Mouse (Mus musculus) lung, adult 10 weeks (tissue): ENCODE data around the gene Nova1. TPM values are rescaled to one million over a fixed set of nuclear protein-coding genes. Genes with fewer than 3 reads are reported as not detected.

ENCODE experiments used
- polyA plus RNA-seq: library from polyadenylated mRNA; stranded (reverse); fragments of 350-450 nt; fragmentation: Illumina TruSeq; extraction: RNeasy Lipid Tissue Mini Kit (QIAGEN cat#74804); gene quantifications from one replicate; pipeline ENCODE4 v1.2.3, GENCODE M21; 2014; ENCODE audit warnings: low read depth, low replicate concordance; ENCODE audit not compliant: insufficient read depth

Gene Nova1
- polyA plus RNA-seq, result 0.70 TPM

DNA sequence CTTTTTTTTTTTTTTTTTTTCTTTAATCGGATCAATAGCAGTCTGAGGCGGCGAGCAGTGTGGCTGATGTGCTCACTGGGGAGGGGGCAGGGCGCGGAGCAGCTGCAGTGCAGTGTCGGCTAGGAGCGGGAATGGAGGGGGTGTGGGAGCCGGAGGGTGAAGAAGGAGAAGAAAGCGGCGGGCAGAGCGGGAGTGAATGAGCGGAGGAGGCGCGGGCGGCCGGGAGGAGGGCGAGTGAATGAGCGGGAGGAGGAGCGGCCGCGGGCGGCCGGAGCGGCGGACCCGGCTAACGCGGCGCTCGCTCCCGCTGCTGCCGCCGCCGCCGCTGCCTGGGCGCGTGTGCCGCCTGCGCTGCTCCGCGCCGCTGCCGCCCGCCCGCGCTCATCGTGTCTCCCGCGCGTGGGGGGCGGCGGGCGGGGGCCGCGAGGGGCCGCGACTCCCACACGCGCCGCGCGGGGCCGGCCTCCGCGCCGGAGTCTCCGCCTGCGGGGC, at the start of gene Nova1:
Nova1 (minus strand) TSS at position 74 of the 492 bp plus-strand sequence.

